Mouse (Mus musculus): ENCODE measurements around the gene Sirt7.

DNA sequence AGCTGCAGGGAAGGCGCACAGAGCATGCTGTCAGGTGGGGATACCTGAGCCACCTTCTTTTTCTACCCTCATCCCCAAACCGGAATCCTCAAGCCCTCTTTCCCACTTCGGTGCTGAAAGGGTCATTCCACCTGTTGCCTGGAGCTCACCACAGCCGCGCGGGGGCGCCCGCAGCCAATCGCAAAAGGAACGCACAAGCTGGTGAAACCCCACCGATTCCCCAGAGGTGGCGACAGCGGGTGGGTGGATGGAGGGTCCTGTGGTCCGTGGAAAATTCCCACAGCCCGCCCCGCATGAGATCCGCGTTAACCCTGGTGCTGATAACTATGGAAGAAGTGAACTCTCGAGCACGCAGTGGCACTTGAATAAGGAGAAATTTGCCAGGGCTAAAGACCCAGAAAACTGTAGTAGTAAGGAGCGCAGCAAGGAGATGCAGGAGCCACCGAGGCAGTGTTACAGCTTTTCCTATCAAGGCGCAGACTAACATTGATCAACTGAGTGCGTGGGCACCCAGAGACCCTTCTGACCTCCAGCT, 33.9 kb upstream of the Sirt7 start:
- TF ChIP-seq POLR2A (IDR thresholded peaks at IDR 0.05; ENCODE audit: insufficient read depth, low read depth, low read length) (no peak), CTCF (IDR thresholded peaks at IDR 0.05) (peak; percentile 93)

Measured in heart, adult 2 months (tissue).